Mouse (Mus musculus) adrenal gland, adult 2 months (tissue): ENCODE results near the gene Selenoo. TPM values are rescaled to one million over a fixed set of nuclear protein-coding genes. Genes with fewer than 3 reads are reported as not detected.

Experiments
- DNase-seq: peaks from one replicate; pipeline ENCODE4 v3.0.0; 2021
- long read RNA-seq: library from polyadenylated mRNA; stranded (forward); transcript quantifications from one replicate; pipeline ENCODE4 v2.0.0, GENCODE M21; 2021
- polyA plus RNA-seq: library from polyadenylated mRNA; depleted of rRNA; stranded (reverse); fragments of >200 nt; gene quantifications from 2 replicates; pipeline ENCODE4 v1.2.3, GENCODE M21; 2012; rRNA removed
- total RNA-seq, 2 experiments: library from RNA; stranded (reverse); gene quantifications; 2 replicates each; pipeline ENCODE4 v1.2.3; 2021

Gene Selenoo
- total RNA-seq (10 to 100 TPM; 37.0 to 39.2 TPM), polyA plus RNA-seq (120 and 126 TPM in 2 replicates)
- long read RNA-seq, transcript Selenoo-201 (9 exons, 2,383 nt), result major isoform, 72 of 85 reads
- long read RNA-seq, partial matches to known transcripts, result 7 of 85 reads
- long read RNA-seq, other reads (novel, unspliced or antisense), result 6 of 85 reads

DNA sequence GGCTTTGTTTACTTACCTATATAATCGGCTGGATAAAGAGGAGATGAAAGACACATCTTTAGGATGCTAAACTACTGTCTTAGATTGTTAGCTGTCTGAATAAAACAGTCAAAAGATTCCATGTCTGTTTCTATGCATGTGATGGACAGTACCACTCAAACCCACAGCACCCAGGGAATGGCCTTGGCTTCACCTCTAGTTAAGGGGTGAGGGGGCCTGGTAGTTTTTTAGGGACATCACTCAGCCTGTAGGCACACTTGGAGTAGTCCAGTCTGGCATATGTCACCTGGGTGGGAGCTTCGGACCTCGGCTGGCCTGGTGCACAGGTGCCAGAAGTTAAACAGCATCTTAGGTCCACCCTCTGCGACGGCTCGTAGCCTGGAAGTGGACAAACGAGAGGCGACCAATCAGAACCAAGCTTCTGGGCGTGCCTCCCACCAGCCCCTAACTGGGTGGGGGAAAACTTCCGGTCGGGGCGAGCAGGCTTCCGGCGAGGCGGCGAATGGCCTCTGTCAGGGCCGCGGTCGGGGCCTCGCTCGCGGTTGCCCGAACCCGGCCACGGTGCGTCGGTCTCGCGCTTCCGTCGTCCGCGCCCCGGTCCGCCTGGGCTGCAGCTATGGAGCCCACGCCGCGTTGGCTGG is at the start of gene Selenoo:
Gene Selenoo (plus strand): TSS at position 478 of the 641 bp plus-strand sequence.
- peak; percentile 96 for DNase-seq

DNA sequence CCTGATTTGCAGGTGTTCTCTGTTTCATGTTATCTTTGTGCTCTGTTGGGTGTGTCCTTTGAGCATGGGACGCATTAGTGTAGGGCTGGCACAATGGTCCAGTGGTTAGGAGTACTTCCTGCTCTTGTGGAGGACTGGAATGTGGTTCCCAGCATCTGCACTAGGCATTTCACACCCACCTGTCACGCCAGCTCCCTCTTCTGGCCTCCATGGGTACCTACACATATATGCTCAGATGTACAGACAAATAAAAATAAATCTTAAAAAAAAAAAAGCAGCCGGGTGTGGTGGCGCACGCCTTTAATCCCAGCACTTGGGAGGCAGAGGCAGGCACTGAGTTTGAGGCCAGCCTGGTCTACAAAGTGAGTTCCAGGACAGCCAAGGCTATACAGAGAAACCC is 44.5 kb upstream of the Selenoo start:
- DNase-seq, result no peak

DNA sequence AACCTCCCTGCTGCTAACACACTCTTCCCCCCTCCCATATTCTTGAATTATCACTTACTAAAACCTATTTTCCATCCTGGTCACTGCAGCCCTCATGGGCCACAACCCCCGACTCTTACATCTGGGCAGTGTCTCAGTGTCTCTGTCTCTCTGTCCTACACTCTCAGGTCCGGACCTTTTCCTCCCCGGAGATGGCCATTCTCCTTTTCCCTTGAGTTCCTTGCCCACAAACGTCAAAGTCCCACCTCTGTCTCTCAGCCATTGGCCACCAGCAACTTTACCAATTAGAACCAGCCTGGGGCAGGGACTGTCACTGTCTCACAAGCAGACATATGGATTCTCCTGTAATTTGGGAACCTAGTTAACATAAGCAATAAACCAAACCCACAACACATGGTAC is 42.5 kb upstream of the Selenoo start:
- no peak for DNase-seq

DNA sequence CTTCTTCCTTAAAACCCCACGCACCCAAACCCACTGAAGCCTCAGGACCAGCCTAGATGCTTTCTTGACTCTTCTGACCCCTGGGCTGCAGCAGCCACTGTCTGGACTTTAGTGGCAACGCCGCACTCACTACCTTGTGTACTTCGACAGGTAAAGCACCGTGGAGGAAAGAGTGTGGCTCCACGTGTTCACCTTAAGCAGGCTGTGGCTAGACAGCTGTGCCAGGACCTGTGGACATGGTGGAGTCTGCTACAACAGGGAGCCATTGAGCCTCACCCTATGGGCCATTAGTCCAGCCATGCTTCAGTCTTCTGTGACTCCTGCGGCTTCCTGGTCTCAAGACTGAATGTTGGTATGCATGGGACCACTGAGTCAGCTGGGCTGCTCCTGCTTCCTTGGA is 34.2 kb upstream of the Selenoo start:
- no peak for DNase-seq

DNA sequence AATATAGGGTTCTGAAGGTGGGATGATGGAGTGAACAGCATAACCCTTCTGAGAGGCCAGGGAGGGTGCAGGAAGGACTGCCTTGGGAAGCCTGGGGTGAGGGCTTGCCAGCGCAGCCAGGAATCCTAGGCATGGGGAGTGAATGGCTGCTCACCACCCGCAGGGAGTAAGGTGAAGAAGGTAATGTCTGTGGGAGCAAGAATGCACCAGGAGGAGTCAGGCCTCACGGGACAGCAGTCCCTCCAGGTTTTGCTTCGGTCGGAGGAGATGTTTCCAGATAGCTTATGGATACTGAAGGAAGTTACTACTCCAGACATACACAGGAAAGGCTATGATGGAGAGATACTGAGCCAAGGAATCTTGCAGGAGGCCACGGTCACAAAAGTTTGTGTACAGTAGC is 30.1 kb upstream of the Selenoo start:
- no peak for DNase-seq

DNA sequence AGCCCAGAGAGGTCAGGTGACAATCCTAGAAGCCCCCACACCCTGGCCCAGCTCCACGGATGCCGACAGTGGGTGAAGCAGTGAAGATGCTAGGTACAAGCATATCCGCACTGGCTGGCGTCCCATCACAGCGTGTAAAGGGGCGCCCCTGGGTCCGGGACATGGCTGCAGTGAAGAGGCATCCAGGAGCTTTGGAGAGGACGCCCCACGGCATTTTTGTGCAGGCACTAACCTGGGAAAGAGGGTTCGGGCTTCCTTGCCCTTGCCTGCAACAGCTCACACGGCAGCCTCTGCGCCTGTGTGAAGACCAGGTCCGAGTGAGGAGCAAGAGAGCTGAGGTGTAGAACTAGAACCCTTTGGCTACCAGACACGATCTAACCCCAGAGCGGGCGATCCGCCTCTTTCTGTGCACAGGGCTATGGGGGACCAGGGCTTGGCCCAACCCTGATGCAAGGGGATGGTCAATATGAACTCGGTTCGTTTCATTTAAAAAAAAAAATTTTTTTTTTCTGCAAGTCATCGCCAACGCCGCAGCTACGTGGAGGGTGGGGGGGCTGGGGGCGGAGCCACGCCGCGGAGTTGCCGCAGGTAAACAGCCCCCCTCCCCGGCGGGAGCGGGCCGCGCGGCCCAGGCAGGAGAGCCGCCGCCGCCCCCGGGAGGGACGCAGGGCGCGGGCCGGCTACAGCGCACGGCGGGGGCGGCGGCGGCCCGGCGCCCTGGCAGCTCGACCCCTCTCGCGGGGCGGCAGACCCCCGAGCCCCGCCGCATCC is 29.5 kb upstream of the Selenoo start, which contains the start of gene Panx2:
Gene Panx2 (plus strand): TSS at position 574 of the 771 bp plus-strand sequence.
- DNase-seq, result no peak

DNA sequence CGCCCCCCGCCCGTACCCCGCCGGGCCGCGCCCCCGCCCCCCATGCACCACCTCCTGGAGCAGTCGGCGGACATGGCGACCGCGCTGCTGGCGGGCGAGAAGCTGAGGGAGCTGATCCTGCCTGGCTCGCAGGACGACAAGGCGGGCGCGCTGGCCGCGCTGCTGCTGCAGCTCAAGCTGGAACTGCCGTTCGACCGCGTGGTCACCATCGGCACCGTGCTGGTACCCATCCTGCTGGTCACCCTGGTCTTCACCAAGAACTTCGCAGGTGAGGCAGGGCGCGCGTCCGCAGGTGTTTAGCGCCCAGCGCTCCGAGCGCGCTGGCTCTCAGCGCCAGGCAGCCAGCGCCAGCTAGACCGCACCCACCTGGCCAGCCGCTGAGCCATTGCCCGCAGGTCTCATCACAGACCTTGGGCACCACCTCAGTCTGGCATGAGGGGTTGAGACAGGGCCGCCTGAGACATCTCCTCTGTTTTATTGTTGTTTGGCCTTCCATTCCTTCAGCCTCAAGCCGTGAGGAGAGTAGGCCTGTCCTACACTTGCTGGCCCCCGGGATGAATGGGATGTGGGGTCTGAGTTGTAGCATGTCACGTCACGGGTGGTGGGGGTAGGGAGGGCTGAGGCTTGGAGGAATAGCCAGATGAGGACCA is 28.7 kb upstream of the Selenoo start:
- DNase-seq, result peak; percentile 33

DNA sequence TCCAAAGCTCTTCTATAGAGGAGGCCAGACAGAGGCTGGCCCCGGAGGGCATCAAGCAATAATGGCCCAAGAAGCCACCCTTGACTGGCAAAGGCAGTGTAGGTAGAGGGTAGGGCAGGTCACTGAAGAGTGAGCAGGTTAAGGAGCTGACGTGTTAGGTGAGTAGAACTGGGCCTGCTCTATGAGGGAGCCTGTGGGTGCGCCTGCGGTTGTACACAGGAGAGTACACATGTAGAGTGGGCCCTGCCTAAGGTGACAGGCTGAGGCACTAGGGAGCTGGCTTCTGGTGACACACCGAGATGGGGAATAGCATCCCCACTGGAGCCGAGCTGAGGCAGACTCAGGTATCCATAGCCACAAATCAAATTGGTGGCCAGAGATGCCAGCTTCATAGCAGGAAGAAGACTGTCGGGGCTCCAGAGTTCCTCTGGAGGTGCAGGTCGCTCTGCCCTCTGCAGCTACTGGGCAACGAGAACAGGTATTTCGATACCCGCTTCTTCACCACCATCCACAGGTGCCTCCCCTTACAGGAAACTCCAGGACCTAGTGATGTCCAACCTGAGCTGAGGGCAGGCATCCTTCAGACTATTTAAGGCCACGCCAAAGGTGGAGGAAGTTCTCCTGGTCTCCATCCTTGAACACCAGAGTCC is 27.9 kb upstream of the Selenoo start:
- no peak for DNase-seq

DNA sequence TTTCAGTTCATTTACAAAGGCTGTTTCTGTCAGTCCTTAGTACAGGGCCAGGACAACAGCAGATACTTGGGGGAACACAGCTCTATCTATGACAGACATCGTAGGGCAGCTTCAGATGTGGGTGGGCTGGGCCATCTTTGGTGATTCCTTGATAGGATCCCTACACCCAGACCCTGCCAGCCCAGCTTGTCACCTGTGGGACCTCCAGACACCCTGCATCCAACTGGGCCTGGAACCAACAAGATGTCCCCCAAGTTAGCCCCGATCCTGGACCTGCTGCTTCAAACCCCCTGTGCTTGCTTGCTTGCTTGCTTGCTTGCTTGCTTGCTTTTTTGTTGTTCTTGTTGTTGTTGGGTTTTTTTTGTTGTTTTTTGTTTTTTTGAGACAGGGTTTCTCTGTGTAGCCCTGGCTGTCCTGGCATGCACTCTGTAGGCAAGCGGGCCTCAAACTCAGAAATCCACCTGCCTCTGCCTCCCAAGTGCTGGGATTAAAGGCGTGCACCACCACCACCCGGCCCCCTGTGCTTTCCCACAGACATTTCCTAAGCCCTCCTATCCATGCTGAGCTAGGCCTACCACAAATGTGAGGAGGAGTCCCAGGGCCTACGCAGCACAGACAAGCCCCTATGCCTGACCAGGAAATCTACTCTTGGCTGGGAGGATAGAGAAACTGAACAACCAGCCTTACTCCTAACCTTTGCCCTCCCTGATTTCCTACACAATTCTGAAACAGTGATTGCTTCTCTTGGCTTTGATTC is 26.9 kb upstream of the Selenoo start:
- no peak for DNase-seq

DNA sequence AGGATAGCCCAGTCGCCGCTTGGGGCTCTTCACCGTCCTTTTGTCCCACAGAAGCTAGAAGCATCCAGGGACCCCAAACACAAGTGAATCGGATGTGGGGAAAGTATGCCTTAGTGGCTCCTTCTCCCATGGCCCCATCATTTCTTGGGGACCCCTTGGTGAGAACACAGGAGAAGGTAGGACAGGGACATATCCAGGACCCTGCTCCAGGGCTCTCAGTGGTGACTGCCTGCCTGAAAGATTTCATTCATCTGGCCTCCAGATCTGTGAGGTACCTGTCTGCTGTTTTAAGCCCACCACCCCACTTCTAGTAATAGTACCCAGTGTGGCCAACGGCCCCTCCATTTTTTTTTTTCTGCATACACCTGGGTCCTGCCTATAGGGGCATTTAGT is 26.4 kb upstream of the Selenoo start:
- no peak for DNase-seq

DNA sequence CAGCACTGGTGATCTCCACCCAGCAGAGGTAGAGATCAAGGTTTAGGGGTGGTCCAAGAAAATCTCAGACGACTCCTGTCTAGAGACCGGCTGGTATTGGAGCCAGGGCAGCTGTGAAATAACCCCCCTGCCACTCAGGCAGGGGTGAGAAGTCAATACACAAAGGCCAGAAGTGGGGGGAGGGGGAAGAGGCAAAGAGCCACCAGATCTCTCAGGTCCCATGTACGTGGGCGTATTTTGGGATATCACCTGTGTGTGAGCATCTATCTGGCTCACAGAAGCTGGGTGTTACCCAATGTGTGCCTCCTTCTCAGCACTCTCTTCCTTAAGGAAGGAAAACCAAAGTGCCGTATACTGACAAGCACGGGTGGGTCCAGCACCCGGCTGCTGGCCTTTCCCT is 25.9 kb upstream of the Selenoo start:
- DNase-seq, result no peak

DNA sequence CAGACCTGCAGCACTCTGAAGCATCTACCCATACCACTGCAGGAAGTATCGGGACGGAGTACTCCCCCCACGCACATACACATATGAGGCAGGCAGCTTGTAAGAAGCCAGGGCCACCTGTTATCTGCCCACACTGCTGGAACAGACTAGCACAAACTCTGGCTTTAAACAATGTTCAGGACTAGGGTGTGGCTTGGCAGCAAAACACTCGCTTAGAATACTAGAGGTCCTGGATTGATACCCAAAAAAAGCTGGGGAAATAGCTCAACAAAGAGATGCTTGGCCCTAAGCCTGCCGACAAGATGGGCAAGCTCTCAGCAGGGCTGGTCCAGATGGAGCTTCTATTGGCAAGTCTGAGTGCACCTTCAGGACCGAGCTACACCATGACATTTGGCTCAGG is 25.3 kb upstream of the Selenoo start:
- no peak for DNase-seq

DNA sequence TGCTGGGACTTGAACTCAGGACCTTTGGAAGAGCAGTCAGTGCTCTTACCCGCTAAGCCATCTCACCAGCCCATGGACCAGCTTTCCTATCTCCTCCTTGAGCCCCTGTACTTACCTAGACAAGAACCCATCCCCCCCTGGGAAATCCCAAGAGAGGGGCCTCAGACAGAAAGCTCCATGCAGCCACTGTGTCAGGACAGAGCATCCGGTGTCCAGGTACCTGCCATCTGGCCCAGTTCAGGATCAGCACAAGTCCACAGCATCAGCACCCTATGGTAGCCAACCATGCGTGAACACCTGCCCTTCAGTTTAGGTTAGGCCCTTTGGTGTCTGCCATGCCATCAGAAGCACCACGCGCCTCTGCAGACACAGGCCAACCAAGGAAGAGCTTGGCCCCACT is 24.0 kb upstream of the Selenoo start:
- DNase-seq, result no peak

DNA sequence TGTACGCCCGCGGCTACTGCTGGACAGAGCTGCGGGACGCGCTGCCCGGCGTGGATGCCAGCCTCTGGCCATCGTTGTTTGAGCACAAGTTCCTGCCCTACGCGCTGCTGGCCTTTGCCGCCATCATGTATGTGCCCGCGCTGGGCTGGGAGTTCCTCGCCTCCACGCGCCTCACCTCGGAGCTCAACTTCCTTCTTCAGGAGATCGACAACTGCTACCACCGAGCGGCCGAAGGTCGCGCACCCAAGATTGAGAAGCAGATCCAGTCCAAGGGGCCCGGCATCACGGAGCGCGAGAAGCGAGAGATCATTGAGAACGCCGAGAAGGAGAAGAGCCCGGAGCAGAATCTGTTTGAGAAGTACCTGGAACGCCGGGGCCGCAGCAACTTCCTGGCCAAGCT is 21.3 kb upstream of the Selenoo start:
- DNase-seq, result no peak

DNA sequence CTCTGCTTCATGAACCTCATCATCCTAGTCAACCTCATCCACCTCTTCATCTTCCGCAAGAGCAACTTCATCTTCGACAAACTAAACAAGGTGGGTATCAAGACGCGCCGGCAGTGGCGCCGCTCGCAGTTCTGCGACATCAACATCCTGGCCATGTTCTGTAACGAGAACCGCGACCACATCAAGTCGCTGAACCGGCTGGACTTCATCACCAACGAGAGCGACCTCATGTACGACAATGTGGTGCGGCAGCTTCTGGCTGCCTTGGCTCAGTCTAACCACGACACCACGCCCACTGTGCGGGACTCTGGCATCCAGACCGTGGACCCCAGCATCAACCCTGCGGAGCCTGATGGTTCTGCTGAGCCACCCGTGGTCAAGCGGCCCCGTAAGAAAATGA is 20.7 kb upstream of the Selenoo start:
- no peak for DNase-seq

DNA sequence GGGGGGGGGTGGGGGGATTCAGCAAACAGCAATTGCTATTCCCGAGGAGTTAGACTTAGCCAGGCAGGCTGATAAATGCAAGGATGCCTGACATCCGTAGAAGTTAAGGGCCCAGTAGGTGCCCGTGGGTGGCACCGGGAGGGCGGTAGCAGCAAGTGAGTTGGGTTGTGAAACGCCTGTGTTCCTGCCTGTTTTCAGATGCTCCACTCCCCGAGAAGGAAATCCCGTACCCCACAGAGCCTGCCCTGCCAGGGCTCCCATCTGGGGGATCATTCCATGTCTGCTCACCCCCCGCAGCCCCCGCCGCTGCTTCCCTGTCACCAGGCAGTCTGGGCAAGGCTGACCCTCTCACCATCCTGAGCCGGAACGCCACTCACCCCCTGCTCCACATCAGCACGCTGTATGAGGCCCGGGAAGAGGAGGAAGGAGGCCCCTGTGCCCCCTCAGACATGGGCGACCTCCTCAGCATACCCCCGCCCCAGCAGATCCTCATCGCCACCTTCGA is 19.5 kb upstream of the Selenoo start:
- DNase-seq, result no peak

DNA sequence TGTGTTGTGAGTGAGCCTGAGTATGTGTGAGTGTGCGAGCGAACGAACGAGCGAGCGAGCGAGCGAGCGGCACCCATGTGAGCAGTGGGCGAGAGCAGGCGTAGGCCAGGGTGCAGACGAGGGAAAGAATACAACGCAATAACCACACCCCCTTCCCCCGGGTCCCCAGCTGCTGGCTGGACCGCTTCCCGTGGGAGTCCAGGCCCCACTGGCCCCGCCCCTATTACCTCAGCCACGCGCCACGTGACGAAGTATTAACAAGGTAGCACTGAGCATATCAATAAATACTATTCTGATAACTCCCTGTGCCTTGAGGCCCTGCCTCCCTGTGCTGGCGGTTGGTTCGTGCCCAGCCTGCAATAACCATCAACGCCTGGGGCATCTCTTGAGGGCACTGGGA is 18.3 kb upstream of the Selenoo start:
- no peak for DNase-seq

DNA sequence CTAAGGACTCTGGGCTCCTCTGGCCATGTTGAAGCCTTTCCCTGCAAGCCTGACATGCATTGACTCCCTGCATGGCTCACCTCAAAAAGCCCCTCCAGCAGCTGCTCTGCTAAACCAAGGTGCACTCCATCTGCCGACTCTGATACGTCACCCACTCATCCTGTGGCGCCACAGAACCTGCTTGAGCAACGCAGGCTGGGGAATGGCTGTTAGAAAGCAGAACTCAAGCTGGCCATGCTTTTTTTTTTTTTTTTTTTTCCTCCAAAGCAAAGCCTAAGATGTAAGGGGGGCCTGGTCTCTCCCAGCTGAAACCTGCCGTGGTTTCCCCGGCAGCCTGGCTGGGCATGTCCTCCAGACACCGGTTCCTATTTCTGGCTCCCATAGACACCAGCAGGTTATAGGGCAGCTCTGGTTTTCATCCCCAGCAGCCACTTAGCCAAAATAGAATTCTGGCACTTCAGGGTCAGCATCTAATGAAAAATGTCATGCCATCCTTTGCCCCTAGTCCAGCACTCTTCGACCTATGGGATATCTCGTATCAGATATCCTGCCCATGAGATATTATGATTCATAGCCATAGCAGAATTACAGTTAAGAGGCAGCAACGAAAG is 14.8 kb upstream of the Selenoo start:
- no peak for DNase-seq

DNA sequence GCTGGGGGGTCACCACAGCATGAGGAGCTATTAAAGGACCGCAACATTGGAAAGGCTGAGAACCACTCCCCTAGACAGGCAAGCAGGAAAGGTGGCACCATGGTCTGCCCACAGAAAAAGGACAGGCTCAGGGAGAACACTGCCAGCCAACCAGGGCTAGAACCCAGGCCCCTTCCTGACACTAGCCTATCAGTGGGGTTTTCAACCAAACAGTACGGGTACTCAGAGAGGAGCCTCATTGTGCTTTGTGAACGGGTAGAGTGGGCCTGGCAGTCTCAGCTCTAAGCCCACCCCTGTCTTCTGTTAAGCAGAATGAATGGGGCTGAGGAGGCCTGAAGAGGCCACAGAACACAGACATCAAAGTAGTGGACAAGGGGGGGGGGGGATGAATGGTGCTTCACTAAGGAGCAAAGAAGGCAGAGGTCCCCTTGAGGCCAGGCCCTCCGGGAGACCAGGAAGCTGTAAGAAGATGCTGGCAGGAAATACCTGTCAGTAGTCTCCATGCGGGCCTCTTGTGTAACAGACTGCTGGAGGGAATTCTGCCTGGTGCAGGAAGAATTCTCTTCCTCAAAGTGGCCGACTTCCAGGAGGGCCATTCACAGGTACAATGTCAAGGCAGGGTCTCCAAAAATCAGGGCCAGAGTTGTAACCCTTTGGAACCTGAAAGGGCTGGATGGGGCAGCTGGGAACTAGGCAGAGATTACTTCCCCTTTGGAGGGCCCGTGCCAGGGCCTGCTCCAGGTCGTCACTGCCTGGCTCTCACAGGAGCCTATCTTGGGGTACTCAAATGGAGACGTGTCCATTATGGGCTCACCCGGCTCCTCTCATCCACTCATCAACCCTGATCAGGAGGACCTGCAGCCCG is 14.0 kb upstream of the Selenoo start, which contains the start of gene Trabd:
Gene Trabd (plus strand): TSS at position 512 of the 865 bp plus-strand sequence.
- no peak for DNase-seq
